Mouse (Mus musculus): ENCODE measurements around the gene Ppp4r3b.

The Ppp4r3b gene

GRCm38 (mm10) chr11:29172563-29173124 is at the start of gene Ppp4r3b:
TSS of gene Ppp4r3b (plus strand) at chr11:29172890.
- DNase-seq (ENCODE audit: low spot score), result peak; percentile 92

DNA sequence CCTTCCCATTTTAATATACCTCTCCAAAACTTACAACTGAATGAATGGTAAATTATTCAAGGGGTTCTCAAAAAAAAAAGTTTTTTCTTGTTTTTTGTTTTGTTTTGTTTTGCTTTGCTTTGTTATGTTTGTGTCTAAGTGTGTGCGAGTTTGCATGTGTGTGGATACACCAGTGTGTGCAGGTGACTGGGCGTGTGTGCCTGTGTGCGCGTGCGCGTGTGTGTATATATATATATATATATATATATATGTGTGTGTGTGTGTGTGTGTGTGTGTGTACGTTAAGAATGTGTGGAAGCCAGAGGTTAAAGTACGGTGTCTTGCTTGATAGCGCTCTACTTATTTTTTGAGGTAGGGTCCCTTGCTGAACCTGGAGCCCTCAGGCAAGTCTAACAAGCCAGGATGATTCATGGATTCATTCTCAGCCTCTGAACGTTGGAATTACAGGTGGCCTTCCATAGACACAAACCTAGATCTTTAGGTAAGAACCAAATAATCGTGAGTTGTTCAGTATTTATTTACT is 42.8 kb upstream of the Ppp4r3b start:
- no peak for DNase-seq (ENCODE audit: low spot score)

- peak; percentile 83 for DNase-seq (ENCODE audit: low spot score)
These were observed 42.0 kb upstream of the Ppp4r3b start, which contains the start of gene Pnpt1 for GRCm38 (mm10) chr11:29130385-29131355. TSS of gene Pnpt1 (plus strand) at chr11:29130744.

DNA sequence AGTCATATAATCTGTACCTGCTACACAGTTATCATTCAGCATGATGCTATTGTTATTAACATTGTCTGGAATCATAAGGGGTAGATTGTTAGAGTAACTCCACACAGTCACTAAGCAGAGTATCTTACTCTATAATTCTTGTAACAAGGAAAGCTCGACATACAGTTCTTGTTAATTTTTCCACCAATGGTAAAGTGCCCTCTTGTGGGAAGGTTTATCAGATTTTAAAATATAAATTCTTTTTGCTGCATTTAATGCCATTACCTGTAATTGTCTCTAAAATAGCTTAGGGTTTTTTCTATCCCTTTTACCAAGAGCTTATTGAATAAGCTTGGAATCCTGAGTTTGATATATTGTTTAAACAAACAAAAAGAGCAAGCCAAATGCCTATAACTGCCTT is 32.0 kb upstream of the Ppp4r3b start:
- no peak for DNase-seq (ENCODE audit: low spot score)

- DNase-seq (ENCODE audit: low spot score), result no peak
These were observed 23.8 kb upstream of the Ppp4r3b start for GRCm38 (mm10) chr11:29148901-29149300.

- no peak for DNase-seq (ENCODE audit: low spot score)
These were observed 9.1 kb upstream of the Ppp4r3b start for GRCm38 (mm10) chr11:29163569-29163968.

- peak; percentile 40 for DNase-seq (ENCODE audit: low spot score)
These were observed 715 bp upstream of the Ppp4r3b start for GRCm38 (mm10) chr11:29171959-29172391.

- DNase-seq (ENCODE audit: low spot score), result peak; percentile 57
These were observed 488 bp downstream of the Ppp4r3b start for GRCm38 (mm10) chr11:29173125-29173631.

DNA sequence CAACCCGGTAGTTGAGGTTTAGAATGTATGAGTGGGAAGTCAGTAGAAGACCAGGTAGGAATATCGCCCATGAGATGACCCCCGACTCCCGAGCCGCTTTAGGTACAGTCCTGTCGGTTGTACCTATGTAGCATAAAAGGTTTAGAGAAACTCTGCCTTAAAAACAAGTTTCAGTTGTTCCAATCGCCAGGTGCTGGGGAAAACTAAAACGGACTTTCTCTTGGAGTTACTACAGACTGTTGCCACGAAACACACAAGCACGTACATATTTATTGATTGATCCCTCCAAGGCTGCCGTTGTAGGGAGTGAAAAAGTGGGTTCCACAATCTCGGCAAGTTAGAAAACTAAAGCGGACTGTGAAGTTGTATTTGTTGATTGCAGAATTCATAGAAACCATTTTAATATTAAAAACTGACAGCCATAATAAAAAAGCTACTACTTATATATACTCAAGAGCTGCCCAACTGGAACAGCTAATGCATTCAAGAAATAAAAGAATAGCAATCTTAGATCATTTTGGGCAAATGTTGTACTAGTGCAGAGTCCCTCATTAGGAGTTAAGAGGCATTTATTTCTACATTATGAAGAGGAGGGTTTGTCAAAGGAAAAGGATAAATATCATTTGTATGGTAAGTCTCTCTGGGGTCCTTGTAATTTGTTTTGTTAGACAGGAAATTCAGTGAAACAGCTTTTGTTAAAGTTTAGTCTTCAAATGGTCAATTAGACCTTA is 1.2 kb downstream of the Ppp4r3b start:
- peak; percentile 8 for DNase-seq (ENCODE audit: low spot score)

- DNase-seq (ENCODE audit: low spot score), result no peak
These were observed 6.6 kb downstream of the Ppp4r3b start for GRCm38 (mm10) chr11:29179319-29179718.

DNA sequence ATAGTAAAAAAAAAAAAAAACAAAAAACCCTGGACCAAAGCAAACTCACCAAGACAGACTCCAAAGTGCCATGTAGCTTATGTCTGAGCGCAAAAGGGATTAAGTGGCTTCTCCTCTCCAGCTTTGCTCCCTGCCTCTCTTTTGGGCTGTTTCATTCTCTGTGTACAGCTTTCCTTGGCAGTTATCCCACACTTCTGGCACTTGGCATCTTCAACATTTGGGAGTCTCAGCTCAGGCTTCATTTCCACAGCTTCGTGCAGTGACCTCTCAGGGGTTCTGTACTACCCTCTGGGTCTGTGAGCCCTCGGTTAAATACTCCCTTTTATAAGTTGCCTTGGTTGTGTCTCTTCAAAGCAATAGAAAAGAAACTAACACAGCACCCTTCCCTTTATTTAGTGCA is 8.0 kb downstream of the Ppp4r3b start:
- DNase-seq (ENCODE audit: low spot score), result no peak

DNA sequence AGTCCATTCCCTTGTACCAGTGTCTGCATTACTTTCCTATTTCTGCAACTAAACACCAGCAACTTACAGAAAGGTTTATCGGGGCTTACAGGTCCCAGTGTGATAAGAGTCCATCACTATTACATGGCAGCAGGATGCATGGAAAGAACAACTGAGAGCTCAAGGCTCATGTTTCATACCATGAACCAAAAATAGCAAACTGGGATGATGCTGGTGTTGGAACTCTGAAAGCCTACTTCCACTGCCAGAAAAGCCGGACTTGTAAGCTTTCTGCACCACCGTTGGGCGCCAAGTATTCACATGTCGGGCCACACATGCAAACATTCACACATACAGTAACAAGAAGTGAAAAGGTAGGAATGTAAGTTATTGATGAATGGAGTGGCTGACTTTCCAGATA is 9.1 kb downstream of the Ppp4r3b start:
- DNase-seq (ENCODE audit: low spot score), result no peak

- no peak for DNase-seq (ENCODE audit: low spot score)
These were observed 16.3 kb downstream of the Ppp4r3b start for GRCm38 (mm10) chr11:29188981-29189380.

- no peak for DNase-seq (ENCODE audit: low spot score)
These were observed 31.0 kb downstream of the Ppp4r3b start for GRCm38 (mm10) chr11:29203653-29204052.

DNA sequence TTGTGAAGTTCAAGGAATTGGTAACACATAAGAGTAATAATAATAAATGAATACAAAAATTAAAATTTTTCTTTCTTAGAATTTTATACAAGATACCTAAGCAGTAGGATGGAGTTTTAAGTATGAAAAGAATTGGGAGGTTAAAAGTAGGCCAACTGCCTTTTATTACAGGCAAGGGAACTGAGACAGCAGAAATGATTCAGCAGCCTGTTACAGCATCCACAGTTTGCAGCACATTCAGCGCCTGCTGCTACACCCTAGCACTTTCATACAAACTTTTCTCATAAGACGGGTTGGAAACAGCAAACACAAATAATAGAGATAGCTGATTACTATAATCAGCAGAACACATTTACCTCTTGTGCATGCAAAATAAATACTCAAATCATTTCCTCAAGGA is 37.1 kb downstream of the Ppp4r3b start:
- DNase-seq (ENCODE audit: low spot score), result no peak

GRCm38 (mm10) chr11:29216196-29216595 is 43.5 kb downstream of the Ppp4r3b start:
- DNase-seq (ENCODE audit: low spot score), result no peak

DNA sequence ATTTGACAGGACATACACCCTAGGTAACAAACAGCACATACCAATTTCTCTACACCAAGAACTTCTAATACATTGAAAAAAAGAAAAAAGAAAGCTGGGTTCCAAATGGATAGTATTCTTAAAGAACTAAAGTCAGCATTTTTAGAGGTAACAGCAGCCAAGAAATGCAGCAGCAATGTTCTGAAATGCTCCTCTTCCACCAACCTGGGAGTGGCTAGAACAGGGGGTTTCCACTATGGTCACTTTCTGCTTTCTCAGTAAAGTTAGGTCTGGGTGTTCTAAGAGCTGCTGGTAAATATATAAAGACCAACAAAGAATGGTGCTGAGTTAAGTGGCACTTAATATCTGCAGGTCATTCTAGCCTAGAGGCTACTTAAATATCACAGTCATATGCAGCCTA is 46.4 kb downstream of the Ppp4r3b start:
- DNase-seq (ENCODE audit: low spot score), result no peak

GRCm38 (mm10) chr11:29222310-29222709 is 49.6 kb downstream of the Ppp4r3b start:
- no peak for DNase-seq (ENCODE audit: low spot score)

DNA sequence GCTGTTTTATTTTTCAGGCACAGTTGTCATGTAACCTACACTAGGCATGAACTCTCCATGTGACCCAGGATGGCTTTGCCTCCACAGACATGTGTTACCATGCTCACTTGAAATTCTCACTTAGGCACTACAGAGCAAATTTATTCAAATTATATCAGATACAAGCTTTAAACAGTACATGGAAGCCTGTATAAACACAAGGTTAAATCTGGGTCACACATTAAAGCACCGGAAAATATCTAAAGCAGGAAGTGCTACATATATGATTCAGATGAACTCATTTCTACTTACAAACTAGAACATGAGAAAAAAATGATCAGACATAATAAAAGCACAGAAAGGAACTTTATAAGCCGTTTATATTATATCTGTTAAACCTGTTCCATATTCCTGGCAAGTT is 52.1 kb downstream of the Ppp4r3b start:
- no peak for DNase-seq (ENCODE audit: low spot score)

DNA sequence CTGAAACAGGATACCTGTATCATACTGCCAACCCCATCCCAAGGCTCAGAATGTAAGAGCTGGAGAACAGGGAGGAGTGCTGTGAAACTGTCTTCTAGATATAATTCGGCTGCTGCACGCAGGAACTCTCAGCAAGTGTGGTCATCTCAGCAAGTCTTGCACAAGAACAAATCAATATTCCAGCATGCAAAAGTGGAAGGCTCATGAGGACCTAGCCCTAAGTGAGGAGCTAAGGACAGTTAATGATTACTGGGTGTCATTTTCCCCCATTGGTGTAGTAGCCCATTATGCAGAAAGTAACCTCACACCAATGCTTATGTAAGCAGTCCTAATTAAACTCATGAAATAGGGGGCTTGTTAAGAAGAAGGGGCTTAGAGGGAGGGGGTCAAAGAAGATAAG is 56.3 kb downstream of the Ppp4r3b start:
- no peak for DNase-seq (ENCODE audit: low spot score)

DNA sequence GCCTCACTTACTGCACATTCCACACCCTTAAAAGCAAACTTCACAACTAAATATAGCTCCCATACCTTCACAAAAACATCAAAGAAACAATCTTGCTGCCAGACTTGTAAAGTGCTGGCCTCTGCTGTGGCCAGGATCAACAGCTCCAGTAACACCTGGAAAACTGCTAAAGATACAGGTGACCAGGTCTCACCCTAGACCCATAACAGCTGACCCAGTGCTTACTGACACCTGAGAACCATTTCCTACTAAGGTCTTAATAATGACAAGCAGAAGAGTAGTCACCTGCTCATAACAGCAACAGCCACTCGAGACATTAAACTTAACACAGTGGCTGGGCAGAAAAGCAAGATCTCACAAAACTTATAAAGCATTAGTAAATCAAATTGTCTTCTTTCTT is 60.9 kb downstream of the Ppp4r3b start:
- DNase-seq (ENCODE audit: low spot score), result no peak

GRCm38 (mm10) chr11:29237364-29237763 is 64.7 kb downstream of the Ppp4r3b start:
- DNase-seq (ENCODE audit: low spot score), result no peak

Data from spleen, adult 12 weeks (tissue).